Mouse (Mus musculus) G1E (cell line): ENCODE measurements around the gene Bad.

Source experiments
- CTCF ChIP-seq: IDR thresholded peaks from 2 replicates; pipeline ENCODE4 v1.5.1; 2012; ENCODE audit warnings: low read depth, low read length, inconsistent platforms, mixed read lengths
- GATA1 ChIP-seq: IDR thresholded peaks from 2 replicates; pipeline ENCODE4 v1.6.1; 2012; ENCODE audit warnings: borderline replicate concordance, low read length, inconsistent platforms, mixed read lengths
- POLR2AphosphoS5 ChIP-seq: IDR thresholded peaks from 2 replicates; pipeline ENCODE4 v1.6.1; 2012; ENCODE audit warnings: low read depth, low read length, inconsistent platforms; ENCODE audit not compliant: insufficient replicate concordance
- TAL1 ChIP-seq: conservative IDR thresholded peaks from 2 replicates; pipeline ENCODE4 v1.6.1; 2012; ENCODE audit warnings: low read depth, low read length, inconsistent platforms, mixed read lengths

DNA sequence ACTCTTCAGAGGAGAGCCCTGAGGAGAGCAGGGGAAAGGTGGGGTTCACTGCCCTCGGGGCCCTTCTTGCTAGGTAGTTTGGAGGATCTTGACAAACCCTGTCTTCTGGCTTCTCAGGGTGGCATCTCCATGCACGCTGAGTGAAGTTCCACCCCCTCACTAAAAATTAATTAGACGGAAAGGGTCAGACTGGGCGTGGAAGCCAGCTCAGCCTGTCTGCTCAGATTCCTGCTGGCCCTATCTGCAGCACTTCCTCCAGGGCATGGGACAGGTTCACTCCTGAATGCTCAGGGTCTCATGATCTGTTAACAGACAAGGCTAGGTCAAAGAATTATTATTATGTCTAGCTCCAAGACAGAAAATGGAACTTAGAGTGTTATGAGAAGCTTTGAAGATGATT lies 49.1 kb upstream of the Bad start:
- TF ChIP-seq CTCF: no peak
- no peak for TF ChIP-seq GATA1
- TF ChIP-seq TAL1: no peak
- TF ChIP-seq POLR2AphosphoS5: no peak
